Mouse (Mus musculus): Measurements from ENCODE around the gene Coq8b.

- TF ChIP-seq CTCF (conservative IDR thresholded peaks at IDR 0.05; ENCODE audit: insufficient read depth, insufficient read length, low read depth, low read length): no peak
- TF ChIP-seq POLR2A (IDR thresholded peaks at IDR 0.05; ENCODE audit: low read depth, low read length): no peak
These were observed 40.4 kb upstream of the Coq8b start for GRCm38 (mm10) chr7:27192434-27192833.

Measured in kidney, adult 2 months (tissue).